Mouse (Mus musculus): ENCODE measurements around the gene Ap2m1. TPM values are rescaled to one million over a fixed set of nuclear protein-coding genes. Genes with fewer than 3 reads are reported as not detected.
A peak's percentile ranks its signal among the peaks of the same experiment; 100 is the strongest.
"Not testable (repeated sequence)": the region's sequence is repeated elsewhere in the genome, so short reads cannot be mapped to it uniquely, and the experiment has no call there.

The Ap2m1 gene
- 562 and 584 TPM in 2 replicates for polyA plus RNA-seq (2015; fragmentation: Nextera tagmentation; extraction: Ambion mirVana)

GRCm38 (mm10) chr16:20535296-20536080 lies at the start of gene Ap2m1:
Gene Ap2m1, plus strand, starts transcription at chr16:20535478.
- peak; percentile 98 for ATAC-seq (ENCODE audit: insufficient number of reproducible peaks, low FRiP score, low TSS enrichment, low read depth)
- under 1% methylated on average over 51 of the region's 52 CpGs for WGBS
- peak within 1 kb of the TSS; percentile 67 for H3K4me2 ChIP-seq (replicated peaks)
- no peaks in the 10 kb centered on the region for H3K9me3 ChIP-seq (replicated peaks)
- peak within 1 kb of the TSS; percentile 93 for H3K9ac ChIP-seq
- H3K27ac ChIP-seq (replicated peaks) = peak within 1 kb of the TSS; percentile 88
- peaks cover 58% of the 10 kb centered on the region for H3K36me3 ChIP-seq
- H3K27me3 ChIP-seq = no peaks in the 10 kb centered on the region
- H3K4me1 ChIP-seq = peaks cover 24% of the 10 kb centered on the region
- peak within 1 kb of the TSS; percentile 93 for H3K4me3 ChIP-seq (replicated peaks)

- H3K9ac ChIP-seq = no peak overlapping the region
- H3K27me3 ChIP-seq = no peaks in the 10 kb centered on the region
- no peaks in the 10 kb centered on the region for H3K9me3 ChIP-seq (replicated peaks)
- no peaks in the 10 kb centered on the region for H3K36me3 ChIP-seq
- no peak overlapping the region for H3K4me3 ChIP-seq (replicated peaks)
- ATAC-seq (ENCODE audit: insufficient number of reproducible peaks, low FRiP score, low TSS enrichment, low read depth) = no peak
- no peak overlapping the region for H3K27ac ChIP-seq (replicated peaks)
- 59% methylated on average over 3 of the region's 3 CpGs for WGBS
- no peak overlapping the region for H3K4me2 ChIP-seq (replicated peaks)
- no peaks in the 10 kb centered on the region for H3K4me1 ChIP-seq
Measured at GRCm38 (mm10) chr16:20486048-20486447, 49.2 kb upstream of the Ap2m1 start.

GRCm38 (mm10) chr16:20488151-20488550 lies 47.1 kb upstream of the Ap2m1 start:
- Histone ChIP-seq H3K36me3 (no peaks in the 10 kb centered on the region), H3K9ac (no peak overlapping the region), H3K27me3 (no peaks in the 10 kb centered on the region), H3K27ac (replicated peaks) (no peak overlapping the region), H3K4me2 (replicated peaks) (no peak overlapping the region), H3K4me3 (replicated peaks) (no peak overlapping the region), H3K9me3 (replicated peaks) (no peaks in the 10 kb centered on the region), H3K4me1 (no peaks in the 10 kb centered on the region)
- WGBS = 45% methylated on average over 1 of the region's 1 CpGs
- ATAC-seq (ENCODE audit: insufficient number of reproducible peaks, low FRiP score, low TSS enrichment, low read depth) = no peak

- not testable (repeated sequence) for H3K4me3 ChIP-seq (replicated peaks); H3K4me2 ChIP-seq (replicated peaks); H3K9me3 ChIP-seq (replicated peaks); H3K27me3 ChIP-seq; H3K36me3 ChIP-seq; ATAC-seq (ENCODE audit: insufficient number of reproducible peaks, low FRiP score, low TSS enrichment, low read depth); H3K27ac ChIP-seq (replicated peaks); H3K9ac ChIP-seq; H3K4me1 ChIP-seq
- WGBS = 80% methylated on average over 9 of the region's 9 CpGs
Measured at GRCm38 (mm10) chr16:20488751-20489150, 46.5 kb upstream of the Ap2m1 start.

- Histone ChIP-seq H3K4me1 (no peaks in the 10 kb centered on the region), H3K27me3 (no peaks in the 10 kb centered on the region), H3K36me3 (no peaks in the 10 kb centered on the region), H3K9ac (no peak overlapping the region), H3K4me2 (replicated peaks) (no peak overlapping the region), H3K9me3 (replicated peaks) (no peaks in the 10 kb centered on the region), H3K27ac (replicated peaks) (no peak overlapping the region), H3K4me3 (replicated peaks) (no peak overlapping the region)
- no peak for ATAC-seq (ENCODE audit: insufficient number of reproducible peaks, low FRiP score, low TSS enrichment, low read depth)
- WGBS = 81% methylated on average over 2 of the region's 2 CpGs
Measured at GRCm38 (mm10) chr16:20489233-20489632, 46.0 kb upstream of the Ap2m1 start.

- H3K36me3 ChIP-seq = no peaks in the 10 kb centered on the region
- no peak overlapping the region for H3K27ac ChIP-seq (replicated peaks)
- H3K4me1 ChIP-seq = no peaks in the 10 kb centered on the region
- no peaks in the 10 kb centered on the region for H3K9me3 ChIP-seq (replicated peaks)
- no peak for ATAC-seq (ENCODE audit: insufficient number of reproducible peaks, low FRiP score, low TSS enrichment, low read depth)
- H3K27me3 ChIP-seq = no peaks in the 10 kb centered on the region
- WGBS = 62% methylated on average over 2 of the region's 2 CpGs
- H3K4me3 ChIP-seq (replicated peaks) = no peak overlapping the region
- no peak overlapping the region for H3K9ac ChIP-seq
- no peak overlapping the region for H3K4me2 ChIP-seq (replicated peaks)
Measured at GRCm38 (mm10) chr16:20490581-20490980, 44.7 kb upstream of the Ap2m1 start.

- Histone ChIP-seq H3K9me3 (replicated peaks) (no peaks in the 10 kb centered on the region), H3K4me3 (replicated peaks) (no peak overlapping the region), H3K4me1 (no peaks in the 10 kb centered on the region), H3K27me3 (no peaks in the 10 kb centered on the region), H3K36me3 (no peaks in the 10 kb centered on the region), H3K4me2 (replicated peaks) (no peak overlapping the region), H3K9ac (no peak overlapping the region), H3K27ac (replicated peaks) (no peak overlapping the region)
- 56% methylated on average over 2 of the region's 2 CpGs for WGBS
- no peak for ATAC-seq (ENCODE audit: insufficient number of reproducible peaks, low FRiP score, low TSS enrichment, low read depth)
Measured at GRCm38 (mm10) chr16:20491301-20491700, 44.0 kb upstream of the Ap2m1 start.

GRCm38 (mm10) chr16:20493452-20493851 lies 41.8 kb upstream of the Ap2m1 start:
- peaks cover 5% of the 10 kb centered on the region; the same call in 1 of the 2 replicates for H3K4me1 ChIP-seq
- H3K36me3 ChIP-seq = no peaks in the 10 kb centered on the region
- no peak overlapping the region for H3K27ac ChIP-seq (replicated peaks)
- no peaks in the 10 kb centered on the region for H3K9me3 ChIP-seq (replicated peaks)
- WGBS = 77% methylated on average over 2 of the region's 2 CpGs
- H3K4me3 ChIP-seq (replicated peaks) = no peak overlapping the region
- H3K27me3 ChIP-seq = no peaks in the 10 kb centered on the region
- no peak for ATAC-seq (ENCODE audit: insufficient number of reproducible peaks, low FRiP score, low TSS enrichment, low read depth)
- H3K9ac ChIP-seq = no peak overlapping the region
- H3K4me2 ChIP-seq (replicated peaks) = no peak overlapping the region

- ATAC-seq (ENCODE audit: insufficient number of reproducible peaks, low FRiP score, low TSS enrichment, low read depth) = peak; percentile 45; the same call in 1 of the 2 replicates
- H3K27ac ChIP-seq (replicated peaks) = peak overlapping the region; percentile 68
- H3K36me3 ChIP-seq = peaks cover 10% of the 10 kb centered on the region
- 0 out of 2 replicates have a peak overlapping the region, but pooled peaks have one; percentile 2 for H3K9ac ChIP-seq
- peaks cover 13% of the 10 kb centered on the region for H3K4me1 ChIP-seq
- 14% methylated on average over 25 of the region's 25 CpGs for WGBS
- H3K9me3 ChIP-seq (replicated peaks) = no peaks in the 10 kb centered on the region
- H3K27me3 ChIP-seq = no peaks in the 10 kb centered on the region
- peak overlapping the region; percentile 39 for H3K4me3 ChIP-seq (replicated peaks)
- H3K4me2 ChIP-seq (replicated peaks) = peak overlapping the region; percentile 60
Measured at GRCm38 (mm10) chr16:20496671-20497600, 38.3 kb upstream of the Ap2m1 start.

GRCm38 (mm10) chr16:20497980-20498676 lies 37.1 kb upstream of the Ap2m1 start:
- peaks cover 22% of the 10 kb centered on the region for H3K36me3 ChIP-seq
- no peaks in the 10 kb centered on the region for H3K9me3 ChIP-seq (replicated peaks)
- no peak; the same call in 1 of the 2 replicates for ATAC-seq (ENCODE audit: insufficient number of reproducible peaks, low FRiP score, low TSS enrichment, low read depth)
- 9% methylated on average over 16 of the region's 16 CpGs for WGBS
- H3K4me3 ChIP-seq (replicated peaks) = peak overlapping the region; percentile 80
- H3K27me3 ChIP-seq = no peaks in the 10 kb centered on the region
- peaks cover 13% of the 10 kb centered on the region for H3K4me1 ChIP-seq
- H3K27ac ChIP-seq (replicated peaks) = peak overlapping the region; percentile 55
- peak overlapping the region; percentile 65 for H3K4me2 ChIP-seq (replicated peaks)
- H3K9ac ChIP-seq = peak overlapping the region; percentile 71; the same call in 1 of the 2 replicates

Data from embryonic facial prominence, embryonic 15.5 days (tissue).